Mouse (Mus musculus): ENCODE measurements at regions not wholly inside any gene's neighbourhood (a gene's known extent, or its start where the extent isn't known, plus 50 kb on each side); places are given as distances from the start of the nearest gene placed in this dataset.

DNA sequence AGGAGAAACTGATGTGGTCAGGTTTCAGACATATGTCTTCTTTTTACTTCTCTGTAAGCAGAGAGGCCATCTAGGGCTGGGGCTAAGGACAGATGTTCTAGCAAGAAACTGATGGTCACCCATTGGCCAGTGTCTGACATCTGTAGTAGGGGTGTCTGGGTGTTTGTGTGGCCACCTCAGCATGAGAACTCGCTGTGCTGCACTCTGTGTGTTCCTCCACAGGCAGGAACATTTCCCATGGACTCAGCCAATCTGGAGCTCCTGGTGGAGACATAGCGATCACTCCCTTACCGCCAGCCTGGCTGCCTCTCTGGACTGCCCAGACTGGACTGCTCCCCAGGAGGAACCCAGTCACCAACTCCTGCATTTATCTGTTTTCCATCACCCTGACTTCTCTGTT is 119.1 kb upstream of the Gdf10 start:
- H3K4me1 ChIP-seq: peaks cover 14% of the 10 kb centered on the region
- no peaks in the 10 kb centered on the region for H3K36me3 ChIP-seq
- H3K9me3 ChIP-seq (replicated peaks): no peaks in the 10 kb centered on the region
- H3K9ac ChIP-seq: no peak overlapping the region
- no peaks in the 10 kb centered on the region for H3K27me3 ChIP-seq
- no peak overlapping the region for H3K4me3 ChIP-seq
- no peak overlapping the region for H3K4me2 ChIP-seq (replicated peaks)
- H3K27ac ChIP-seq: no peak overlapping the region
- WGBS: 87% methylated on average over 3 of the region's 3 CpGs
- no peak for ATAC-seq (ENCODE audit: low FRiP score)

DNA sequence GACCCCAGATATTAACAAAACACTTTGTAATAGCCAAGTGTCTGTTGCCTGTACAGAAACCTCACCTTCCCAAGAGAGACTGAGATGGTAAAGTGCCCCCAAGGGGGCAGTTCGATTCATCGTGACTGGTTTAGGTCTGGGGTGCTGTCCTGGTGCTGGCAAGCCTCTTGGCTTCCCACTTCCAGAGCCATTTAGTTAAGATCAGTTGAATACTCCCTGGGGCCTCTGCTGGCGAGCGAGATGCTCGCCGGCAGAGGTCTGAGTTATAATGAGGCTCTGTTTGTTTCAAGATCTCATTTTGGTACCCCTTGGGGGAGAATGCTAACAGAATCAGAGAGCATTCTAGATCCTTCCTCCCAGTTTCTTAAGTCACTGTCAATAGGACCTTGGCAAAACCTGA is 118.7 kb upstream of the Gdf10 start:
- H3K27me3 ChIP-seq: no peaks in the 10 kb centered on the region
- no peak for ATAC-seq (ENCODE audit: low FRiP score)
- H3K4me2 ChIP-seq (replicated peaks): no peak overlapping the region
- H3K4me3 ChIP-seq: no peak overlapping the region
- H3K9me3 ChIP-seq (replicated peaks): no peaks in the 10 kb centered on the region
- no peak overlapping the region for H3K9ac ChIP-seq
- H3K4me1 ChIP-seq: peaks cover 14% of the 10 kb centered on the region
- no peak overlapping the region for H3K27ac ChIP-seq
- 59% methylated on average over 6 of the region's 6 CpGs for WGBS
- no peaks in the 10 kb centered on the region for H3K36me3 ChIP-seq

DNA sequence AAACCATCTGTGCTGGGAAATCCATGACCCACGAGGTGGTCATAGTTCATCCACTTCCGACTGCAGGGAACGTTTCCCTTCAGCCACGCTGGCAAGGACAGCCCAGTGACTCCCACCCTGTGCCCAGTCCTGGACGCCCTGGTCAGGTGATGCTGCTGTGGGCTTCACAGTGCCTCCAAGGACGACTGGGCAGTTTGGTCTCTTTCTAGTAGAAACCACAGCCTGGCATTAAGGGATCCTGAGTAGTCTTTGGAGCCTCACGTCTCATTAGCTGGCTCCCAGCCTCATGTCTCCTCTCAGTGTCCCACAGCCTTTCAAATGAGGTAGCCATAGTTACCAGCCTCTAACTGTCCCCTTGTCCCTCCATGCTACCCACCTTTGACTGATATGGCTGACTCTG is 116.2 kb upstream of the Gdf10 start:
- Histone ChIP-seq H3K36me3 (no peaks in the 10 kb centered on the region), H3K4me3 (no peak overlapping the region), H3K27me3 (no peaks in the 10 kb centered on the region; the same call in 1 of the 2 replicates), H3K4me2 (replicated peaks) (no peak overlapping the region), H3K9ac (no peak overlapping the region), H3K4me1 (peaks cover 14% of the 10 kb centered on the region), H3K9me3 (replicated peaks) (no peaks in the 10 kb centered on the region), H3K27ac (no peak overlapping the region)
- ATAC-seq (ENCODE audit: low FRiP score): no peak
- WGBS: 71% methylated on average over 7 of the region's 7 CpGs

DNA sequence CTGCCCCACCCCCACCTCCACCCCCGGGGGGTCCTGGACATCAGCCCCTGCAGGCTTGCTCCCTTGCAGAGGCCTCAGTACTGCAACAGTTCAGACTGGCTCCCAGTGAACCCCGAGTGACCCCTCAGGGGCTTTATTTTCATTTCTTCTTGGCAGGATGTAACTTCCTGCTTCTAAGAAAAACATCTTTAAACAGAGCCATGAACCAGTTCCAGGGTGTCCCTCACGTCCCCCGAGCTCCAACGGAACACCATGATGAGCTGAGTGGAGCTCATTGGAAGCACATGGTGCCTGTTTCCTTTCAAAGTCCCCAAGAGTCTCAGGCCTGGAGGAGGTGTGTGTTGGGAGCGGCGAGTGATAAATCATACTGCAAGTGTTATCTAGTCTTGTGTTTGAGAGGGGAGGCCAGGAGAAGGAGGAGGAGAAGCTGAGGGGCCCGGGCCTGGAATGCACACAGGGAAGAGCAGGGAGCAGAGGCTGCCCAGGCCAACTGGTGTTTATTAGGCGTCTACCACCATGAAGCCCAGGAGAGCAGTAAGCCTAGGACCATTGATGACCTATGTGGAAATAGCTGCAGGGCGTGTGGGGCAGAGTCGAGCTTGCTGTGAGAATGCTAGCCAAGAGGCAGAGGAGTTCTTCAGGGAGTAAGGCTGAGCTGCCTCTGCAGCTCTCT is 114.7 kb upstream of the Gdf10 start:
- no peak overlapping the region for H3K9ac ChIP-seq
- H3K4me2 ChIP-seq (replicated peaks): no peak overlapping the region
- no peaks in the 10 kb centered on the region for H3K9me3 ChIP-seq (replicated peaks)
- no peaks in the 10 kb centered on the region; the same call in 1 of the 2 replicates for H3K27me3 ChIP-seq
- no peak for ATAC-seq (ENCODE audit: low FRiP score)
- no peaks in the 10 kb centered on the region for H3K36me3 ChIP-seq
- H3K4me1 ChIP-seq: peaks cover 14% of the 10 kb centered on the region
- no peak overlapping the region for H3K4me3 ChIP-seq
- H3K27ac ChIP-seq: no peak overlapping the region
- WGBS: 59% methylated on average over 11 of the region's 11 CpGs

DNA sequence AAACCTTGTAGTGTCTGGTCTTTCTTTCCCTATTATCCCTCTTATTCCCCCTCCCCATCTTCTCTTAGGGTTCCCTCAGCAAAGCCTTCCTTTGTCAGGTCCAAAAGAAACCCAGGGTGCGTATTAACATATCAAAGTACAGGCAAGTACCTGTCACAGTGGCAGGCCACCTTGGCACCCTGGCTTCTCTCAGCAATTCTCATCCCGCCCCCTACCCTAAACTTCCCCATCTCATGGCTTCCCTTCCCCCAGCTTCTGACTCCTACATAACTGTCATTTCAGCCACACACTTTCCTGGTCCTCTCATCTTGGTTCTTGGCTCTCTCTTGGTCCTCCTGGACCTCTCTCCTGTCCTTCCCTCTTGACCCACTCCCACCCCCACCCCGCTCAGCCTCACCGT is 112.8 kb upstream of the Gdf10 start:
- Histone ChIP-seq H3K9me3 (replicated peaks) (no peaks in the 10 kb centered on the region), H3K4me2 (replicated peaks) (no peak overlapping the region), H3K4me3 (no peak overlapping the region), H3K27me3 (no peaks in the 10 kb centered on the region; the same call in 1 of the 2 replicates), H3K36me3 (no peaks in the 10 kb centered on the region), H3K4me1 (peaks cover 14% of the 10 kb centered on the region), H3K9ac (no peak overlapping the region), H3K27ac (no peak overlapping the region)
- no peak for ATAC-seq (ENCODE audit: low FRiP score)
- WGBS: 72% methylated on average over 4 of the region's 4 CpGs

DNA sequence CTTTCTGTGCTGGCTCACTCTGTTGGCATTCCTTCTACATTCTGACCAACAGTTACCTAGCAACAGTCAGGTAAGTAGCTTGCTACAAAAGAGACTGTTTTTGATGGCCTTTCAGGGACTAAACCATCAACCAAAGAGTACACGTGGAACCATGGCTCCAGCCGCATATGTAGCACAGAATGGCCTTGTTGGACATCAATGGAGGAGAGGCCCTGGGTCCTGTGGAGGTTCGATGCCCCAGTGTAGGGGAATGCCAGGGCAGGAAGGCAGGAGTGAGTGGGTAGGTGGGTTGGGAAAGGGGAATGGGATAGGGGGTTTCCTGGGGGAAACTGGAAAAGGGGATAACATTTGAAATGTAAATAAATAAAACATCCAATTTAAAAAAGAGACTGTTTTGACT is 112.1 kb upstream of the Gdf10 start:
- H3K4me1 ChIP-seq: peaks cover 9% of the 10 kb centered on the region
- WGBS: 53% methylated on average over 3 of the region's 3 CpGs
- H3K4me2 ChIP-seq (replicated peaks): no peak overlapping the region
- no peaks in the 10 kb centered on the region; the same call in 1 of the 2 replicates for H3K27me3 ChIP-seq
- no peaks in the 10 kb centered on the region for H3K9me3 ChIP-seq (replicated peaks)
- H3K4me3 ChIP-seq: no peak overlapping the region
- ATAC-seq (ENCODE audit: low FRiP score): no peak
- no peak overlapping the region for H3K27ac ChIP-seq
- no peaks in the 10 kb centered on the region for H3K36me3 ChIP-seq
- no peak overlapping the region for H3K9ac ChIP-seq

DNA sequence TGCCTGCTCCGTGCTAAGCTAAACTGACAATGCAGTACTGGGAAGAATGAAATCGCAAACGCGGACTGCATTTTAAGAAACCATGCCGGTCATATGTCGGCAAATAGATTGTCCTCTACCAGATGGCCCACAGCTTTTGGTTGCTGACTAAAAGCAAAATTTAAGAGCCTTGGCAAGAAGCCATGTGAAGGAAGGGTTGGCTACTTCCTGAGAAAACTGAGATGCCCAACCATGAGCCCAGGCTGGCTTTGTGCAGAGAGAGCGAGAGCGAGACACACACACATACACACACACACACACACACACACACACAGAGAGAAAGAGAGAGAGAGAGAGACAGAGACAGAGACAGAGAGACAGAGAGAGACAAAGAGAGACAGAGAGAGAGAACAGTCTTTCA is 111.1 kb upstream of the Gdf10 start:
- 85% methylated on average over 8 of the region's 8 CpGs for WGBS
- Histone ChIP-seq H3K4me1 (peaks cover 6% of the 10 kb centered on the region; the same call in 1 of the 2 replicates), H3K27me3 (no peaks in the 10 kb centered on the region; the same call in 1 of the 2 replicates), H3K4me3 (no peak overlapping the region), H3K9me3 (replicated peaks) (no peaks in the 10 kb centered on the region), H3K9ac (no peak overlapping the region), H3K36me3 (no peaks in the 10 kb centered on the region), H3K4me2 (replicated peaks) (no peak overlapping the region), H3K27ac (no peak overlapping the region)
- ATAC-seq (ENCODE audit: low FRiP score): no peak

DNA sequence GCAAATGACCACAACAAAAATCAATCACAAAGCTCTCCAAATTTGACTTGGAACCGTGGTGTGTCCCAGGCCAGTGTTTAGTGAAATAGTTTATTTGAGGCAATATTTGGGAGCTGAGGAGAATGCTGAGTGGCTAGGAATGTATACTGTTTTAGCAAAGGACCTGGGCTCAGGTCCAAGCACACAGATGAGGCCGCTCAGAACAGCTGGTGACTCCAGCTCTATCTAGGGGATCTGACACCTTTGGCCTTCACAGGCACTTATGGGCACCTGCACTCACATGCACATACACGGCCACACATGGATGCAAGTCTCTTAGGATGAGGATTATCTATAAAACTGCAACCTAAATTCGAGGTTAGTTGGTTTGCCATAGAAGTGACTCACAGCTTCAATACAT is 110.6 kb upstream of the Gdf10 start:
- Histone ChIP-seq H3K4me3 (no peak overlapping the region), H3K9me3 (replicated peaks) (no peaks in the 10 kb centered on the region), H3K9ac (no peak overlapping the region), H3K27me3 (no peaks in the 10 kb centered on the region; the same call in 1 of the 2 replicates), H3K36me3 (no peaks in the 10 kb centered on the region), H3K4me2 (replicated peaks) (no peak overlapping the region), H3K4me1 (0 out of 2 replicates have a peak, but pooled peaks cover 6% of the 10 kb centered on the region), H3K27ac (no peak overlapping the region)
- 82% methylated on average over 4 of the region's 4 CpGs for WGBS
- ATAC-seq (ENCODE audit: low FRiP score): no peak

DNA sequence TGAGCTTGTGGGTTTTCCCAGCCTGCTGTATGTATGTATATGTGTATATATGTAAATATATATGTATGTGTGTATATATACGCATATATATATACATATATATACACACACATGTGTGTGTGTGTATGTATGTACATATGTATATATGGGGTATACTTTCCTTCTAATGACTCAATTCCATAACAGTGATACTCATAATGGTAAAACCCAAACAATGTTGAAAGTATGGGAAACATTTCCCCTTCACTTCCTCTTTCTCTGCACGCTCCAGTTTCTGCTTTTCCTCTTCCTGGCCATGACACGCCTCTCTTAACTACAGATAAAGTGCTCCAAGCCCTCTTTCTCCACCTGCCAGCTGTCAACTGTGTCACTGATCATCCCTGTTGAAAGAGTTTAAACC is 110.1 kb upstream of the Gdf10 start:
- Histone ChIP-seq H3K27me3 (no peaks in the 10 kb centered on the region; the same call in 1 of the 2 replicates), H3K9me3 (replicated peaks) (no peaks in the 10 kb centered on the region), H3K36me3 (no peaks in the 10 kb centered on the region), H3K4me1 (0 out of 2 replicates have a peak, but pooled peaks cover 6% of the 10 kb centered on the region), H3K4me3 (no peak overlapping the region), H3K4me2 (replicated peaks) (no peak overlapping the region), H3K27ac (no peak overlapping the region), H3K9ac (no peak overlapping the region)
- WGBS: 90% methylated on average over 3 of the region's 3 CpGs
- ATAC-seq (ENCODE audit: low FRiP score): no peak

DNA sequence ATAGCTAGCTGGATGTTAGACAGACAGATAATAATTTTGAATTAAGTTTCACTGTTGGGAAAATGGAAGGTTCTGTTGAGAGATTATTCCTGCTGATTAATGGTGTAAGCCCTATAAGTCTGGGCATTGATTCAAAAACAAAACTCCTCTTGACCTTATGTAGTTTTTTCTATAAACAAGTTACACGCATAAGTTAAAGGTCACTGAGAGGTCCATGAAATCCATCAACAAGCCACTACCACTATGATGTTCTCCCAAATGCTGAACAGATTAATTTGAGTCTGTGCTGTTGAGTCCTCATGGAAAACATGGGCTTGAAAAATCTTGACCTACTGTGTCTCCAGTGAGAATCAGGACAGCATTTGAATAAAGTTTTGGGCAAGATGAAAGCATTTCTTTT is 109.3 kb upstream of the Gdf10 start:
- Histone ChIP-seq H3K9ac (no peak overlapping the region), H3K27me3 (no peaks in the 10 kb centered on the region; the same call in 1 of the 2 replicates), H3K27ac (no peak overlapping the region), H3K9me3 (replicated peaks) (no peaks in the 10 kb centered on the region), H3K4me1 (no peaks in the 10 kb centered on the region), H3K36me3 (no peaks in the 10 kb centered on the region), H3K4me2 (replicated peaks) (no peak overlapping the region), H3K4me3 (no peak overlapping the region)
- ATAC-seq (ENCODE audit: low FRiP score): no peak
- WGBS: 83% methylated on average over 1 of the region's 1 CpGs

DNA sequence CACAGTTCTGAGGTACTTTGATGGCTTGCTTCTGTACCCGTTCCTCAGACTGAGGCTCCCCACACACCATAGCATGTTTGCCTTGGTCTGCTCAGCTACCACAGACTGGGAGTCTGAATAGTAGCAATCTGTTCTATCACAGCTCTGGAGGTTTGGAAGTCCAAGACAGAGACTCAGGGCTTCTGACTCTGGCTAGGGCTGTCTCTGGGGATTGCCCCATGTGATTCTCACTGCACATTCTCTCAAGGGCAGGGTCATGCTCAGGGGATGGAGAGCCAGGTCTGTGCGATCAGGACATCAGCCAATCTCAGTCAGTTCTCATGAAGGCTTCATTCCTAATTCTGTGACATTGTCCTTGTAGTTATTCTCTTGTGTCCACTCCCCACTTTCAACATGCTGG is 108.8 kb upstream of the Gdf10 start:
- Histone ChIP-seq H3K4me2 (replicated peaks) (no peak overlapping the region), H3K9me3 (replicated peaks) (no peaks in the 10 kb centered on the region), H3K36me3 (no peaks in the 10 kb centered on the region), H3K4me1 (no peaks in the 10 kb centered on the region), H3K27me3 (no peaks in the 10 kb centered on the region; the same call in 1 of the 2 replicates), H3K4me3 (no peak overlapping the region), H3K9ac (no peak overlapping the region), H3K27ac (no peak overlapping the region)
- no peak for ATAC-seq (ENCODE audit: low FRiP score)
- 78% methylated on average over 2 of the region's 2 CpGs for WGBS

DNA sequence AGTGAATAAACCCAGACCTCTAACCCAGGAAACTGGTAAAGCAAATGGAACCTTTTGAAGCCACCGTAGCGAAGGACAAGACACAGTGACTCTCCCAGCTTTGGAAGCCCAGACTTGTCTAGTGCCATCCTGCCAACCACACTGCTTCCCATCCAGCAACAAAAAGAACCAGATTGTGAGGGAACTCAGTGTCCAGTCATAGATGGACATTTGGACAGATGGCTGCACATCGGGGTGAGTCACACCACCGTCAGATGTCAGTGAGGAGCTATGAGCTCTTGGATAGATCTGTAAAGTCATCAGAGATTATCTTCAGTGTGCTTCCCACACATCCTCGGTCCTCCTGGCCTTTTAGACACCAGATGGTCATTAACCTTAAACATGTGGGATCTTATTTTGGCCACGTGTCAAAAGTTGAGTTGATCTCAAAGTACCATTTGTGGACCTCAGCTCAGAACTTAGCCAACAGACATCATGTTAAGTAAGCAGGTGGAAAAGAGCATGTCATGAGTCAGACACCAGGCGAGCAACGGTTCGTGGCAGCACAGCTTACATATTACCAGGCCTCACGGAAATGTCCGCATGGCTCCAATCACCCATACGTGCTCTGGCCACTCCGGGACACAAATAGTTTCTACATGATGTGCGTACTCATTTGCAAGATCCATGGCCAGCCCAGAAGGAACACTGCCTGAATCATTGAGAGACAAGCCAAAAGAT is 102.7 kb upstream of the Gdf10 start:
- no peaks in the 10 kb centered on the region for H3K9me3 ChIP-seq (replicated peaks)
- WGBS: 92% methylated on average over 14 of the region's 14 CpGs
- H3K27me3 ChIP-seq: no peaks in the 10 kb centered on the region
- H3K4me3 ChIP-seq: no peak overlapping the region
- no peak overlapping the region for H3K9ac ChIP-seq
- no peak overlapping the region for H3K27ac ChIP-seq
- no peak for ATAC-seq (ENCODE audit: low FRiP score)
- no peak overlapping the region for H3K4me2 ChIP-seq (replicated peaks)
- no peaks in the 10 kb centered on the region for H3K36me3 ChIP-seq
- H3K4me1 ChIP-seq: 0 out of 2 replicates have a peak, but pooled peaks cover 7% of the 10 kb centered on the region

DNA sequence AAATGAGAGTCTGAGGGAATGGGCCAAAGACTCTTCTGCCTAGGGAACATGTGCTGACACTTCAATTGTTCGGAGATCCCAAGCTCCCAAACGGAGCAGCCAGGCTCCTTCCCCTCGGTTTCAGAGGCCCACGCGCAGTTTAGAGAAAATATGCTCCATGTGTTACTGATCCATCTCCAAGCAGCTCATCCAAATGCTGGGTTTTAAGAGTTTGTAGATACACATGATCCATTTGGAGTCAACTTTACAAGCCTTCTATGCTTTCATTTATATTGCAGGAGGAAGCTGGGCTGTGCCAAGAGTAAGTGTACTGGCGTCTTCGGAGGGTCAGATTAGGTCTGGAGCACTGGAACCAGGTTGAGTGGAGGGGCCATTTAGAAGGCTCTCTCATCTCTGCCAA is 102.0 kb upstream of the Gdf10 start:
- 0 out of 2 replicates have a peak, but pooled peaks cover 7% of the 10 kb centered on the region for H3K4me1 ChIP-seq
- H3K27ac ChIP-seq: no peak overlapping the region
- no peaks in the 10 kb centered on the region for H3K36me3 ChIP-seq
- no peak overlapping the region for H3K9ac ChIP-seq
- no peak overlapping the region for H3K4me3 ChIP-seq
- no peaks in the 10 kb centered on the region for H3K9me3 ChIP-seq (replicated peaks)
- no peaks in the 10 kb centered on the region for H3K27me3 ChIP-seq
- ATAC-seq (ENCODE audit: low FRiP score): no peak
- H3K4me2 ChIP-seq (replicated peaks): no peak overlapping the region
- 80% methylated on average over 7 of the region's 7 CpGs for WGBS
